Mouse (Mus musculus) kidney, adult 2 months (tissue): ENCODE results near the gene Setd1b.

Experiments
- CTCF ChIP-seq: fragments of 200-500 bp; conservative IDR thresholded peaks from 2 replicates; pipeline ENCODE4 v1.5.1; 2011; ENCODE audit warnings: low read depth, mild to moderate bottlenecking, control low read depth, low read length, moderate library complexity, mixed read lengths; ENCODE audit not compliant: insufficient read depth, insufficient read length
- POLR2A ChIP-seq: fragments of 200-500 bp; IDR thresholded peaks from one replicate; pipeline ENCODE4 v1.6.1; 2011; ENCODE audit warnings: low read depth, low read length, control low read depth

- no peak for TF ChIP-seq POLR2A
- TF ChIP-seq CTCF: no peak
Measured at GRCm38 (mm10) chr5:123143971-123144745, 2.2 kb downstream of the Setd1b start.
